Mouse (Mus musculus) bone marrow macrophage, adult 2 months (primary cell): ENCODE measurements around the gene Syde2. TPM values are rescaled to one million over a fixed set of nuclear protein-coding genes. Genes with fewer than 3 reads are reported as not detected.
A peak's percentile ranks its signal among the peaks of the same experiment; 100 is the strongest.

ENCODE experiments used
- H3K27ac ChIP-seq: 2 replicates; pipeline ENCODE4 v1.5.1; 2012; ENCODE audit warnings: low read depth, low read length; ENCODE audit not compliant: insufficient read depth
- H3K4me1 ChIP-seq: 2 replicates; pipeline ENCODE4 v1.6.1; 2012; ENCODE audit warnings: low read length; ENCODE audit not compliant: control insufficient read depth, insufficient read depth
- H3K4me3 ChIP-seq: 2 replicates; pipeline ENCODE4 v1.5.1; 2012; ENCODE audit warnings: mild to moderate bottlenecking, low read length, moderate library complexity; ENCODE audit not compliant: insufficient read depth
- CTCF ChIP-seq: IDR thresholded peaks from 2 replicates; pipeline ENCODE4 v1.5.1; 2012; ENCODE audit warnings: low read depth, mild to moderate bottlenecking, low read length, moderate library complexity
- POLR2A ChIP-seq: IDR thresholded peaks from 2 replicates; pipeline ENCODE4 v1.6.1; 2012; ENCODE audit warnings: mild to moderate bottlenecking, low read depth, low read length, borderline replicate concordance
- polyA plus RNA-seq: library from polyadenylated mRNA; stranded (reverse); fragments of >200 nt; gene quantifications from 2 replicates; pipeline ENCODE4 v1.2.4, GENCODE M21; 2012; ENCODE audit not compliant: missing spikeins, insufficient read depth, insufficient read length

Gene Syde2
- 0.24 TPM in 1 of 2 replicates, not detected in the other for polyA plus RNA-seq

GRCm38 (mm10) chr3:145987268-145987969, at the start of gene Syde2:
Gene Syde2 (plus strand): TSS chr3:145987870.
- TF ChIP-seq POLR2A = no peak
- TF ChIP-seq CTCF = no peak
- no peak within 1 kb of the TSS for H3K27ac ChIP-seq
- no peaks in the 10 kb centered on the region for H3K4me1 ChIP-seq
- peak within 1 kb of the TSS; percentile 46 for H3K4me3 ChIP-seq

- Histone ChIP-seq H3K4me1 (peaks cover 16% of the 10 kb centered on the region), H3K4me3 (peak overlapping the region; percentile 99), H3K27ac (no peak overlapping the region)
- TF ChIP-seq CTCF (no peak), POLR2A (no peak)
These were observed 49.0 kb upstream of the Syde2 start for GRCm38 (mm10) chr3:145938405-145939349.

- no peak overlapping the region for H3K27ac ChIP-seq
- peaks cover 16% of the 10 kb centered on the region for H3K4me1 ChIP-seq
- TF ChIP-seq POLR2A (no peak), CTCF (no peak)
- peak overlapping the region; percentile 99 for H3K4me3 ChIP-seq
These were observed 48.3 kb upstream of the Syde2 start for GRCm38 (mm10) chr3:145939402-145939801.

- Histone ChIP-seq H3K27ac (no peak overlapping the region), H3K4me3 (no peak overlapping the region), H3K4me1 (peaks cover 16% of the 10 kb centered on the region)
- TF ChIP-seq POLR2A = no peak
- TF ChIP-seq CTCF = no peak
These were observed 47.7 kb upstream of the Syde2 start for GRCm38 (mm10) chr3:145939971-145940370.

- no peak overlapping the region for H3K4me3 ChIP-seq
These were observed 45.7 kb upstream of the Syde2 start for GRCm38 (mm10) chr3:145941971-145942370.

GRCm38 (mm10) chr3:145944348-145944747, 43.3 kb upstream of the Syde2 start:
- H3K4me3 ChIP-seq = no peak overlapping the region
- H3K4me1 ChIP-seq = peaks cover 15% of the 10 kb centered on the region
- TF ChIP-seq POLR2A (no peak), CTCF (no peak)
- no peak overlapping the region for H3K27ac ChIP-seq

More at GRCm38 (mm10) chr3:145941971-145942370, 45.7 kb upstream of the Syde2 start:
- Histone ChIP-seq H3K4me1 (peaks cover 19% of the 10 kb centered on the region), H3K27ac (no peak overlapping the region)
- TF ChIP-seq CTCF (no peak), POLR2A (no peak)

GRCm38 (mm10) chr3:145945904-145946303, 41.8 kb upstream of the Syde2 start:
- Histone ChIP-seq H3K4me1 (peaks cover 7% of the 10 kb centered on the region; the same call in 1 of the 2 replicates), H3K27ac (no peak overlapping the region), H3K4me3 (no peak overlapping the region)
- no peak for TF ChIP-seq CTCF
- TF ChIP-seq POLR2A = no peak

GRCm38 (mm10) chr3:145946654-145947053, 41.0 kb upstream of the Syde2 start:
- Histone ChIP-seq H3K4me1 (peaks cover 6% of the 10 kb centered on the region; the same call in 1 of the 2 replicates), H3K27ac (no peak overlapping the region), H3K4me3 (no peak overlapping the region)
- no peak for TF ChIP-seq POLR2A
- no peak for TF ChIP-seq CTCF

GRCm38 (mm10) chr3:145947539-145948204, 40.0 kb upstream of the Syde2 start:
- H3K4me1 ChIP-seq = peaks cover 6% of the 10 kb centered on the region; the same call in 1 of the 2 replicates
- no peak overlapping the region for H3K4me3 ChIP-seq
- H3K27ac ChIP-seq = no peak overlapping the region
- TF ChIP-seq CTCF = no peak
- no peak for TF ChIP-seq POLR2A

- Histone ChIP-seq H3K4me1 (peaks cover 6% of the 10 kb centered on the region; the same call in 1 of the 2 replicates), H3K4me3 (no peak overlapping the region), H3K27ac (no peak overlapping the region)
- TF ChIP-seq POLR2A = no peak
- no peak for TF ChIP-seq CTCF
These were observed 37.4 kb upstream of the Syde2 start for GRCm38 (mm10) chr3:145950034-145950814.
